Mouse (Mus musculus): Measurements from ENCODE around the gene Isy1. TPM values are rescaled to one million over a fixed set of nuclear protein-coding genes. Genes with fewer than 3 reads are reported as not detected.

Gene Isy1
- polyA plus RNA-seq, 1 experiment, result 36.4 TPM

GRCm38 (mm10) chr6:87799576-87799975 lies 39.0 kb downstream of the Isy1 start:
- WGBS, result 94% methylated on average over 6 of the region's 6 CpGs
- TF ChIP-seq CTCF (IDR thresholded peaks at IDR 0.05; ENCODE audit: borderline replicate concordance, insufficient read depth, low read depth, low read length), result no peak
- TF ChIP-seq POLR2A (IDR thresholded peaks at IDR 0.05; ENCODE audit: borderline replicate concordance, insufficient read depth, low read length), result no peak
- no peak for DNase-seq
- H3K4me1 ChIP-seq (ENCODE audit: control insufficient read depth, insufficient read depth, low read length), result peaks cover 27% of the 10 kb centered on the region
- no peak overlapping the region for H3K27ac ChIP-seq (ENCODE audit: insufficient read depth, low read length)
- no peak overlapping the region for H3K4me3 ChIP-seq (replicated peaks; ENCODE audit: insufficient read depth, low read depth, low read length)
- H3K27me3 ChIP-seq (ENCODE audit: control insufficient read depth, insufficient read depth, low read length), result no peaks in the 10 kb centered on the region

DNA sequence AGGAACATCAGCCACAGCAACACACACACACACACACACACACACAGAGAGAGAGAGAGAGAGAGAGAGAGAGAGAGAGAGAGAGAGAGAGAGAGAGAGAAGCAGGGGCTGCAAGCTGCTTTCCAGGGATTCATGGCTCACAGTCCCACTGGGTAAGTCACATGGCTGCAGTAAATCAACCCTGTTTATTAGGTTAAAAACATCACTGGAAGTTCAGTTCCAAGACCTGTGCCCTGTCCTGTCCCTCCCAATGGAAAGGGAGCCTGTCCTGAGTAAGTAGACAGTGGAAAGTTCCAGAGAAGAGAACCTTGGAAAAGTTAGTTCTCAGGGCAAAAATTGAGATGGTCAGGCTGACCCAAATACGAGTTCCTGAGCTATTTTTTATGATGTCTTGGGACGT lies 41.3 kb downstream of the Isy1 start:
- TF ChIP-seq POLR2A (IDR thresholded peaks at IDR 0.05; ENCODE audit: borderline replicate concordance, insufficient read depth, low read length) (no peak), CTCF (IDR thresholded peaks at IDR 0.05; ENCODE audit: borderline replicate concordance, insufficient read depth, low read depth, low read length) (no peak)
- 61% methylated on average over 2 of the region's 2 CpGs for WGBS
- no peak for DNase-seq
- no peak overlapping the region for H3K27ac ChIP-seq (ENCODE audit: insufficient read depth, low read length)
- no peak overlapping the region for H3K4me3 ChIP-seq (replicated peaks; ENCODE audit: insufficient read depth, low read depth, low read length)
- H3K27me3 ChIP-seq (ENCODE audit: control insufficient read depth, insufficient read depth, low read length), result no peaks in the 10 kb centered on the region
- peaks cover 45% of the 10 kb centered on the region for H3K4me1 ChIP-seq (ENCODE audit: control insufficient read depth, insufficient read depth, low read length)

DNA sequence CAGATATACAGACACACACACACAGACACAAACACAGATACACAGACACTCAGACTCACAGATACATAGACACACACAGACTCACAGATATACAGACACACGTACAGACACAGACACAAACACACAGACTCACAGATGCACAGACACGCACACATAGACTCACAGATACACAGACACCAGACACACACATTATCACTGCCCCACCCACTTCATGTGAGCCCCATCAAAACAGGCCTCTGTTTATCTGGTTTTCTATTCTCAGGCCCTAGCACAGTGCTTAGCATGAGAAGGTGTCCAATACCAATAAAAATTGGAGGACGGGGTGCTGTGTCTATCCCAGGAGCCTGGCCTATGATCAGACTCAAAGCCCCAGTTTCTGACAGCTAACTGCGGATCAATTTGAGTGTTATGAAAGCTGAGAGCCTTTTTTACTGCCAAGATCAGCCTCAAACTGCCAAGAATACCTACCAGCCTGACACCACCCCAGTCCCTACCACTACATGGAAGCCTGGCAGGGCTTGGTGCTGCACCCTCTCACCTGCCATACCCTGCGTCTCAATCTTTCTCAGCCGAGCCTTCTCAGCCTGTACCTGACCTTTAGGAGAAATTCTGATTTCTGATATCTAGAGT lies 42.2 kb downstream of the Isy1 start:
- peak in 1 of 2 experiments; percentile 13 for DNase-seq
- H3K4me1 ChIP-seq (ENCODE audit: control insufficient read depth, insufficient read depth, low read length), result peaks cover 50% of the 10 kb centered on the region
- 63% methylated on average over 6 of the region's 6 CpGs for WGBS
- H3K27ac ChIP-seq (ENCODE audit: insufficient read depth, low read length), result no peak overlapping the region
- no peak overlapping the region for H3K4me3 ChIP-seq (replicated peaks; ENCODE audit: insufficient read depth, low read depth, low read length)
- H3K27me3 ChIP-seq (ENCODE audit: control insufficient read depth, insufficient read depth, low read length), result no peaks in the 10 kb centered on the region
- no peak for TF ChIP-seq POLR2A (IDR thresholded peaks at IDR 0.05; ENCODE audit: borderline replicate concordance, insufficient read depth, low read length)
- no peak for TF ChIP-seq CTCF (IDR thresholded peaks at IDR 0.05; ENCODE audit: borderline replicate concordance, insufficient read depth, low read depth, low read length)

- Histone ChIP-seq H3K4me3 (replicated peaks; ENCODE audit: insufficient read depth, low read depth, low read length) (no peak overlapping the region), H3K27me3 (ENCODE audit: control insufficient read depth, insufficient read depth, low read length) (no peaks in the 10 kb centered on the region), H3K4me1 (ENCODE audit: control insufficient read depth, insufficient read depth, low read length) (peaks cover 53% of the 10 kb centered on the region), H3K27ac (ENCODE audit: insufficient read depth, low read length) (no peak overlapping the region)
- TF ChIP-seq POLR2A (IDR thresholded peaks at IDR 0.05; ENCODE audit: borderline replicate concordance, insufficient read depth, low read length), result no peak
- no peak for TF ChIP-seq CTCF (IDR thresholded peaks at IDR 0.05; ENCODE audit: borderline replicate concordance, insufficient read depth, low read depth, low read length)
- DNase-seq, result peak; percentile 66 to 79
- 35% methylated on average over 6 of the region's 6 CpGs for WGBS
Measured at GRCm38 (mm10) chr6:87795385-87796150, 43.0 kb downstream of the Isy1 start.

DNA sequence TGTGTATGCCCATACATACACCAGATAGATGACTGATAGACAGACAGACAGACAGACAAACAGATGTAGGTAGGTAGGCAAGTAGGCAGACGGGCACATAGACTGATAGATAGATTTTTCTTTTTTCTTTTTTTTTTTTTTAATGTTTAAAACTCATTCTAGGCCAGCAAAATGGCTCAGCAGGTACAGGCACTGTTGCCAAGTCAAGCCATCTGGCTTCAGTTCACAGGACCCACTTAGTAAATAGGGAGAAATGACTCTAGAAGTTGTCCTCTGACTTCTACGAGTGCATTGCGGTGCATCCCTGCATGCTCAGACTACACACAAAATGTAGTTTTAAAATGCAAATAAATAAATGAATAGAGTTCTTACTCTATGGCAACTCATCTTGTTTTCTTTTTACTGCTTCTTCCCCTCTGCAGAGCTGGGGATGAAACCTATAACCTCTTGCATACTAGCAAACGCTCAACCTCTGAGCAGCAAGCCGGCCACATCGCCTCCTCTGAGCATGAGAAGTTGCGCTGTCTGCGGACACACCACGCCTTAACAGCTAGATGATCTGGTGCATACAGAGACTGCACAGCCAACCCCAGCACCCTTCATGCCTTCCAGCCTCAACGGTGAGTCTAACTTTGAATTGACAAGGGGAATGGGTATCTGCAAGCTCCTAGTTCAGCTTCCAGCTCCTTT lies 44.6 kb downstream of the Isy1 start:
- no peak for TF ChIP-seq CTCF (IDR thresholded peaks at IDR 0.05; ENCODE audit: borderline replicate concordance, insufficient read depth, low read depth, low read length)
- TF ChIP-seq POLR2A (IDR thresholded peaks at IDR 0.05; ENCODE audit: borderline replicate concordance, insufficient read depth, low read length), result no peak
- WGBS, result 29% methylated on average over 10 of the region's 10 CpGs
- DNase-seq, result peak; percentile 84 to 88
- no peaks in the 10 kb centered on the region for H3K27me3 ChIP-seq (ENCODE audit: control insufficient read depth, insufficient read depth, low read length)
- peaks cover 57% of the 10 kb centered on the region for H3K4me1 ChIP-seq (ENCODE audit: control insufficient read depth, insufficient read depth, low read length)
- H3K4me3 ChIP-seq (replicated peaks; ENCODE audit: insufficient read depth, low read depth, low read length), result no peak overlapping the region
- H3K27ac ChIP-seq (ENCODE audit: insufficient read depth, low read length), result 0 out of 2 replicates have a peak overlapping the region, but pooled peaks have one; percentile 1

DNA sequence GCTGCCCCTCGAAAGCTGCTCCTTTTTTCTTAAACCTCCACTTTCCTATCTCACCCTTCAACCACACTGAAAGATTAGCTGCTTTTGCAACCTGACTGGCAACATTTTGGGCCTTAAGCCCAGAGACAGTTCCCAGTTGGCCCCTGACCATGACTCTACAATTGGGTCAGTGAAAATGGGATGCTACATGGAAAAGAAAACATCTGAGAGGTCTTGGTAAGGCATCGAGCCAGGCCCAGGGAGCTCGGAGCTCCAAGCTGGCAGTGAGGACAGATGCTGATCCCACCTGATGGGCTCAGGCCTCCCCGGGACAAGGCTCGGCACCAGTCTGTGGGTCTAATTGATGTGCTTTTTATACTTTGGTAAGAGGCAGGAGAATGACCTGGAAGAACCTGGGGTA lies 46.8 kb downstream of the Isy1 start:
- H3K27ac ChIP-seq (ENCODE audit: insufficient read depth, low read length), result no peak overlapping the region
- no peaks in the 10 kb centered on the region for H3K27me3 ChIP-seq (ENCODE audit: control insufficient read depth, insufficient read depth, low read length)
- TF ChIP-seq CTCF (IDR thresholded peaks at IDR 0.05; ENCODE audit: borderline replicate concordance, insufficient read depth, low read depth, low read length), result no peak
- TF ChIP-seq POLR2A (IDR thresholded peaks at IDR 0.05; ENCODE audit: borderline replicate concordance, insufficient read depth, low read length), result no peak
- no peak overlapping the region for H3K4me3 ChIP-seq (replicated peaks; ENCODE audit: insufficient read depth, low read depth, low read length)
- H3K4me1 ChIP-seq (ENCODE audit: control insufficient read depth, insufficient read depth, low read length), result peaks cover 63% of the 10 kb centered on the region
- DNase-seq, result peak in 1 of 2 experiments; percentile 33
- 34% methylated on average over 5 of the region's 5 CpGs for WGBS

- 76% methylated on average over 7 of the region's 7 CpGs for WGBS
- no peak for TF ChIP-seq POLR2A (IDR thresholded peaks at IDR 0.05; ENCODE audit: borderline replicate concordance, insufficient read depth, low read length)
- TF ChIP-seq CTCF (IDR thresholded peaks at IDR 0.05; ENCODE audit: borderline replicate concordance, insufficient read depth, low read depth, low read length), result no peak
- no peak overlapping the region for H3K4me3 ChIP-seq (replicated peaks; ENCODE audit: insufficient read depth, low read depth, low read length)
- H3K27ac ChIP-seq (ENCODE audit: insufficient read depth, low read length), result no peak overlapping the region
- peak in 1 of 2 experiments; percentile 31 for DNase-seq
- H3K4me1 ChIP-seq (ENCODE audit: control insufficient read depth, insufficient read depth, low read length), result peaks cover 59% of the 10 kb centered on the region
- H3K27me3 ChIP-seq (ENCODE audit: control insufficient read depth, insufficient read depth, low read length), result no peaks in the 10 kb centered on the region
Measured at GRCm38 (mm10) chr6:87790779-87791480, 47.7 kb downstream of the Isy1 start.
